Mouse (Mus musculus) lung, embryonic 15.5 days (tissue): Measurements from ENCODE around the gene Gsdme. TPM values are rescaled to one million over a fixed set of nuclear protein-coding genes. Genes with fewer than 3 reads are reported as not detected.

Experiments used
- ATAC-seq: fragments of 200-750 bp; cut with Nextera tagmentation; 2 replicates; pipeline ENCODE4 v1.8.0; 2017; ENCODE audit warnings: moderate number of reproducible peaks, borderline replicate concordance; ENCODE audit not compliant: low FRiP score, low TSS enrichment; ENCODE audit errors: extremely low read depth
- H3K27ac ChIP-seq: fragments of 300-500 bp; sonication (generic); 2 replicates; pipeline ENCODE4 v1.5.1; 2015; ENCODE audit warnings: moderate library complexity, mild to moderate bottlenecking, inconsistent platforms
- H3K27me3 ChIP-seq: fragments of 300-500 bp; sonication (generic); 2 replicates; pipeline ENCODE4 v1.6.1; 2015; ENCODE audit warnings: inconsistent platforms
- H3K36me3 ChIP-seq: fragments of 300-500 bp; sonication (generic); 2 replicates; pipeline ENCODE4 v1.6.1; 2015; ENCODE audit warnings: inconsistent platforms
- H3K4me1 ChIP-seq: fragments of 300-500 bp; sonication (generic); 2 replicates; pipeline ENCODE4 v1.6.1; 2015; ENCODE audit warnings: inconsistent platforms
- H3K4me2 ChIP-seq: fragments of 300-500 bp; sonication (generic); 2 replicates; pipeline ENCODE4 v1.6.1; 2015; ENCODE audit warnings: inconsistent platforms, mild to moderate bottlenecking, moderate library complexity
- H3K4me3 ChIP-seq: fragments of 300-500 bp; sonication (generic); 2 replicates; pipeline ENCODE4 v1.5.1; 2015; ENCODE audit warnings: mild to moderate bottlenecking, inconsistent platforms
- H3K9ac ChIP-seq: fragments of 300-500 bp; sonication (generic); 2 replicates; pipeline ENCODE4 v1.6.1; 2015; ENCODE audit warnings: inconsistent platforms
- H3K9me3 ChIP-seq: fragments of 300-500 bp; sonication (generic); 2 replicates; pipeline ENCODE4 v1.6.1; 2016; ENCODE audit warnings: inconsistent platforms
- WGBS: fragments of 180-500 bp; shearing (Covaris S2); methylation state at CpG from one replicate; pipeline ENCODE4 v1.1.7; 2015; 5-methylcytosine and 5-hydroxymethylcytosine counted together
- polyA plus RNA-seq: library from polyadenylated mRNA; unstranded; fragments of >200 nt; fragmentation: Nextera tagmentation; extraction: Ambion mirVana; gene quantifications from 2 replicates; pipeline ENCODE4 v1.2.1, GENCODE M21; 2015

The Gsdme gene
- polyA plus RNA-seq, 1 experiment from 2014 or later: 36.0 TPM

GRCm38 (mm10) chr6:50175736-50176135 lies 87.9 kb downstream of the Gsdme start:
- H3K36me3 ChIP-seq: no peaks in the 10 kb centered on the region
- no peaks in the 10 kb centered on the region for H3K27me3 ChIP-seq
- H3K9me3 ChIP-seq: no peaks in the 10 kb centered on the region
- H3K4me1 ChIP-seq: no peaks in the 10 kb centered on the region
- no peak for ATAC-seq
- no peak overlapping the region for H3K4me2 ChIP-seq
- 82% methylated on average over 1 of the region's 1 CpGs for WGBS
- no peak overlapping the region for H3K9ac ChIP-seq
- no peak overlapping the region for H3K4me3 ChIP-seq
- H3K27ac ChIP-seq: no peak overlapping the region

GRCm38 (mm10) chr6:50169771-50170170 lies 93.9 kb downstream of the Gsdme start:
- Histone ChIP-seq H3K4me1 (no peaks in the 10 kb centered on the region), H3K27me3 (no peaks in the 10 kb centered on the region), H3K36me3 (no peaks in the 10 kb centered on the region), H3K4me3 (no peak overlapping the region), H3K4me2 (no peak overlapping the region), H3K9ac (no peak overlapping the region), H3K27ac (no peak overlapping the region), H3K9me3 (no peaks in the 10 kb centered on the region)
- no peak for ATAC-seq

- Histone ChIP-seq H3K27ac (no peak overlapping the region), H3K9me3 (no peaks in the 10 kb centered on the region), H3K27me3 (no peaks in the 10 kb centered on the region), H3K9ac (no peak overlapping the region), H3K4me2 (no peak overlapping the region), H3K4me3 (no peak overlapping the region), H3K36me3 (no peaks in the 10 kb centered on the region), H3K4me1 (no peaks in the 10 kb centered on the region)
- WGBS: 85% methylated on average over 4 of the region's 4 CpGs
- no peak for ATAC-seq
Measured at GRCm38 (mm10) chr6:50168821-50169220, 94.8 kb downstream of the Gsdme start.

- 86% methylated on average over 3 of the region's 3 CpGs for WGBS
- Histone ChIP-seq H3K27ac (no peak overlapping the region), H3K27me3 (no peaks in the 10 kb centered on the region)
Measured at GRCm38 (mm10) chr6:50163013-50163412, 100.6 kb downstream of the Gsdme start.

GRCm38 (mm10) chr6:50159842-50160241 lies 103.8 kb downstream of the Gsdme start:
- WGBS: 75% methylated on average over 6 of the region's 6 CpGs
- Histone ChIP-seq H3K4me2 (no peak overlapping the region), H3K9ac (no peak overlapping the region), H3K27ac (no peak overlapping the region), H3K36me3 (0 out of 2 replicates have a peak, but pooled peaks cover 6% of the 10 kb centered on the region), H3K4me3 (no peak overlapping the region), H3K27me3 (no peaks in the 10 kb centered on the region), H3K4me1 (0 out of 2 replicates have a peak, but pooled peaks cover 2% of the 10 kb centered on the region), H3K9me3 (no peaks in the 10 kb centered on the region)
- ATAC-seq: no peak

More at GRCm38 (mm10) chr6:50163013-50163412, 100.6 kb downstream of the Gsdme start:
- Histone ChIP-seq H3K9ac (no peak overlapping the region), H3K9me3 (no peaks in the 10 kb centered on the region), H3K4me1 (no peaks in the 10 kb centered on the region), H3K4me3 (no peak overlapping the region), H3K36me3 (0 out of 2 replicates have a peak, but pooled peaks cover 6% of the 10 kb centered on the region), H3K4me2 (no peak overlapping the region)
- ATAC-seq: no peak

- WGBS: 80% methylated on average over 4 of the region's 4 CpGs
- peaks cover 3% of the 10 kb centered on the region; the same call in 1 of the 2 replicates for H3K36me3 ChIP-seq
- no peaks in the 10 kb centered on the region for H3K4me1 ChIP-seq
- no peak overlapping the region for H3K4me2 ChIP-seq
- no peaks in the 10 kb centered on the region for H3K9me3 ChIP-seq
- H3K9ac ChIP-seq: no peak overlapping the region
- no peak overlapping the region for H3K27ac ChIP-seq
- no peaks in the 10 kb centered on the region for H3K27me3 ChIP-seq
- no peak for ATAC-seq
- H3K4me3 ChIP-seq: no peak overlapping the region
Measured at GRCm38 (mm10) chr6:50149378-50149777, 114.3 kb downstream of the Gsdme start.

GRCm38 (mm10) chr6:50146158-50146557 lies 117.5 kb downstream of the Gsdme start:
- Histone ChIP-seq H3K9ac (no peak overlapping the region), H3K4me2 (no peak overlapping the region), H3K27ac (no peak overlapping the region), H3K36me3 (peaks cover 3% of the 10 kb centered on the region; the same call in 1 of the 2 replicates), H3K27me3 (no peaks in the 10 kb centered on the region), H3K9me3 (no peaks in the 10 kb centered on the region), H3K4me1 (no peaks in the 10 kb centered on the region), H3K4me3 (no peak overlapping the region)
- ATAC-seq: no peak

GRCm38 (mm10) chr6:50139526-50139925 lies 124.1 kb downstream of the Gsdme start:
- no peaks in the 10 kb centered on the region for H3K36me3 ChIP-seq
- no peaks in the 10 kb centered on the region for H3K27me3 ChIP-seq
- H3K4me2 ChIP-seq: no peak overlapping the region
- no peak overlapping the region for H3K27ac ChIP-seq
- H3K9me3 ChIP-seq: no peaks in the 10 kb centered on the region
- H3K9ac ChIP-seq: no peak overlapping the region
- ATAC-seq: no peak
- no peak overlapping the region for H3K4me3 ChIP-seq
- 70% methylated on average over 3 of the region's 3 CpGs for WGBS
- H3K4me1 ChIP-seq: no peaks in the 10 kb centered on the region

Other genes with a start within 250 kb of the Gsdme start
- gene Mpp6, start 153.6 kb downstream of the Gsdme start, polyA plus RNA-seq: 64.2 and 64.5 TPM in 2 replicates
- gene Osbpl3, start 192.3 kb upstream of the Gsdme start, polyA plus RNA-seq: 4.5 and 5.0 TPM in 2 replicates